Mouse (Mus musculus) stomach, embryonic 14.5 days (tissue): ENCODE results near the gene Dnajb5. TPM values are rescaled to one million over a fixed set of nuclear protein-coding genes. Genes with fewer than 3 reads are reported as not detected.
A peak's percentile ranks its signal among the peaks of the same experiment; 100 is the strongest.

Experiments
- ATAC-seq: fragments of 200-750 bp; cut with Nextera tagmentation; 2 replicates; pipeline ENCODE4 v1.8.0; 2017; ENCODE audit warnings: low read depth, moderate TSS enrichment; ENCODE audit not compliant: insufficient number of reproducible peaks, insufficient read depth, low FRiP score
- H3K27ac ChIP-seq: fragments of 300-500 bp; sonication (generic); 2 replicates; pipeline ENCODE4 v1.5.1; 2014; ENCODE audit warnings: mild to moderate bottlenecking, low read length, moderate library complexity, mixed read lengths
- H3K27me3 ChIP-seq: fragments of 300-500 bp; sonication (generic); 2 replicates; pipeline ENCODE4 v1.6.1; 2014; ENCODE audit warnings: low read length, control low read depth, mixed read lengths; ENCODE audit not compliant: control insufficient read depth, insufficient read depth
- H3K36me3 ChIP-seq: fragments of 300-500 bp; sonication (generic); 2 replicates; pipeline ENCODE4 v1.6.1; 2014; ENCODE audit warnings: mild to moderate bottlenecking, control low read depth, low read length, moderate library complexity, mixed read lengths; ENCODE audit not compliant: control insufficient read depth, insufficient read depth
- H3K4me1 ChIP-seq: fragments of 300-500 bp; sonication (generic); 2 replicates; pipeline ENCODE4 v1.6.1; 2014; ENCODE audit warnings: low read length, control low read depth, mixed read lengths; ENCODE audit not compliant: control insufficient read depth, insufficient read depth
- H3K4me2 ChIP-seq: fragments of 300-500 bp; sonication (generic); replicated peaks from 2 replicates; pipeline ENCODE4 v1.6.1; 2014; ENCODE audit warnings: low read depth, low read length, control low read depth
- H3K4me3 ChIP-seq: fragments of 300-500 bp; sonication (generic); 2 replicates; pipeline ENCODE4 v1.5.1; 2014; ENCODE audit warnings: low read depth, low read length, control low read depth
- H3K9ac ChIP-seq: fragments of 300-500 bp; sonication (generic); replicated peaks from 2 replicates; pipeline ENCODE4 v1.6.1; 2014; ENCODE audit warnings: low read depth, mild to moderate bottlenecking, control low read depth, low read length, moderate library complexity, mixed read lengths
- H3K9me3 ChIP-seq: fragments of 300-500 bp; sonication (generic); 2 replicates; pipeline ENCODE4 v1.6.1; 2016; ENCODE audit warnings: low read depth, low read length, control low read depth; ENCODE audit not compliant: control insufficient read depth
- WGBS: fragments of 180-500 bp; shearing (Covaris S2); extraction: QIAGEN DNeasy Blood & Tissue Kit; methylation state at CpG from one replicate; pipeline ENCODE4 v1.1.7; 2014; 5-methylcytosine and 5-hydroxymethylcytosine counted together
- polyA plus RNA-seq: library from polyadenylated mRNA; unstranded; fragments of >200 nt; fragmentation: Nextera tagmentation; extraction: Ambion mirVana; gene quantifications from 2 replicates; pipeline ENCODE4 v1.2.1, GENCODE M21; 2014

Dnajb5 gene
- polyA plus RNA-seq, 1 experiment from 2014 or later, result 10.0 TPM

DNA sequence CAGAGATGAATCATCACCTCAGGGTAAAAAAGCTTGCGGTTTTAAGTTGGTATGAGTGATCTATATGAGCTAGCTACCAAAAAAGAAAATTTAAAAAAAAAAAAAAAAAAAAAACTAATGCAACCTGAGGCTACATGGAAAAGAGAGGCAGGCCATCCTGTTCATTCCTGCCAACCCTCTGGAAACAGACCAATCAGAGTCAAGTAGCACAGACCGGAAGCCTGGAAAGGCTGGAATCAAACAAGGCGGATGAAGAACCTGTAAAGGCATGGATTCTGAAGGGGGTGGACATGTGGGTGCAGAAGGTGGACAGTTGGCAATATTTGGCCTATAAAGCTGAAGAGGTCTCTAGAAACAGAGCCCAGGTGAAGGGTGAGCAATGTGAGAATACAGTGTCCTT is 4.2 kb upstream of the Dnajb5 start:
- 87% methylated on average over 3 of the region's 3 CpGs for WGBS
- ATAC-seq, result no peak
- H3K9ac ChIP-seq, result no peak overlapping the region
- H3K27ac ChIP-seq, result no peak overlapping the region
- H3K27me3 ChIP-seq, result 0 out of 2 replicates have a peak, but pooled peaks cover 4% of the 10 kb centered on the region
- no peaks in the 10 kb centered on the region for H3K9me3 ChIP-seq
- no peak overlapping the region for H3K4me2 ChIP-seq
- peaks cover 6% of the 10 kb centered on the region; the same call in 1 of the 2 replicates for H3K4me1 ChIP-seq
- H3K4me3 ChIP-seq, result no peak overlapping the region
- no peaks in the 10 kb centered on the region for H3K36me3 ChIP-seq

DNA sequence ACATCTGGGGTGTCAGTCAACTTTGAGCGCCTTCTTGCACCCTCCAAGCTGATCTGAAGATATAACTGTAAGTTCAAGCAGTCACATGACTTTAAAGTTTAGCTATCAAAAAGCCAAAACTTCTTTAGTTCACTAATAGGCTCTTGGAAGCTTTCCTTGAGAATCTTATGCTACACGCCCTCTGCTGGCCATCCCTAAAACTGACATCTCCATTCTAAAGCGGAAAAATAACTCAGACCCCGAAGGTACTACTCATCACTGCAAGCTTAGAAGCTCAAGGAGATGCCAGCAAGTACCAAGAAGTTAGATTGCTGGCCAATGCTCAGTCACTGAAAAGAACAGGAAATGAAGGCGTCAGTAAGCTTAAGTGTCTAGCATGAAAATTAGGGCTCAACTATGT is 3.7 kb upstream of the Dnajb5 start:
- Histone ChIP-seq H3K27ac (no peak overlapping the region), H3K4me2 (no peak overlapping the region), H3K4me3 (no peak overlapping the region), H3K27me3 (0 out of 2 replicates have a peak, but pooled peaks cover 4% of the 10 kb centered on the region), H3K36me3 (no peaks in the 10 kb centered on the region), H3K4me1 (peaks cover 11% of the 10 kb centered on the region; the same call in 1 of the 2 replicates), H3K9ac (no peak overlapping the region), H3K9me3 (no peaks in the 10 kb centered on the region)
- no peak for ATAC-seq
- 7% methylated on average over 5 of the region's 5 CpGs for WGBS

DNA sequence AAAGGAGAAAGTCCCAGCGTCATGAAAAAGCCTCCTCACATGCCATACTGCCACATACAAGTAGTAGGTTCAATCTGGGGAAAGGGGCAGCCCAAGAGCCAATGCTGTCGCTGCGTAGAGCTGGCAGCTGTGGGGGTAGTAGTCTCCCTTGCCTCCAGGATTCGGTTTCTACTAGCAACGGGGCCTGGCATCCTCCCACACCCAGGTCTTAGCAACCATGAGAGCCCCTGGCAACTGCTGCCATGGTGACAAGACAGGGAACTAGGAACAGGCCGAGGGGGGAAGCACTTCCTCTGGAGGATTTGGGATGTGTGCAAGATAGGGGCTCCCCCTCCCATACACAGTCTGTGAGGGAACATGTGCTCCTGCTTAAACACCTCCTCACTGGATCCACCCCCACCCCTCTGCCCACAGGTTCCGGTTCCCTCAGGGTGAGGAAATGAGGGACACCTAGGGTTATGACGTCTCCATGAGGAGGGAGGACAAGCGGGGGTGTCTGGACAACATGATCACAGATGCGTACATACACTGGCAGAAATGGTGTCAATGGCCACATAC is 2.8 kb upstream of the Dnajb5 start:
- 57% methylated on average over 10 of the region's 10 CpGs for WGBS
- no peak overlapping the region for H3K27ac ChIP-seq
- ATAC-seq, result no peak

DNA sequence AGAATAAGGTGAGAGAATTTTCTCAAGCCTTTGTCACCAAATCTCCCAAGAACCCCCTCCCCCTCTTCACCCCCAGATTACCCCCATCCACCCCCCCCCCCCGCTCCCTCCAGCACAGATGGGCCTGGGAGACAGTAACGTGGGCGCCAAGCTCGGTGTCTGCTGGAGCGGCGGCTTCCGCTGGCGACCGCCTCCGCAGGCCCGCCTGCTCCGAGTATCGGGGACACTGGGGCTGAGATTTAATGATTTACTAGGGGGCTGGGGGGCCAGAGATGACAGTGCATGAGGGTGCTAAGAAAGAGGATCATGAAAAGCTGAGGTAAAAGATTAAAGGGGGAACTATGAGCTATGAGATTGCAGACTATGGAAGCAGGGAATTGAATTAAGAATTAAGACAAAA is 1.1 kb upstream of the Dnajb5 start:
- Histone ChIP-seq H3K4me3 (no peak overlapping the region), H3K4me1 (peaks cover 14% of the 10 kb centered on the region; the same call in 1 of the 2 replicates), H3K36me3 (no peaks in the 10 kb centered on the region), H3K27ac (no peak overlapping the region), H3K9me3 (no peaks in the 10 kb centered on the region), H3K4me2 (no peak overlapping the region), H3K9ac (no peak overlapping the region), H3K27me3 (0 out of 2 replicates have a peak, but pooled peaks cover 4% of the 10 kb centered on the region)
- no peak for ATAC-seq
- 35% methylated on average over 13 of the region's 13 CpGs for WGBS

More for the DNA sequence above, 2.8 kb upstream of the Dnajb5 start:
- Histone ChIP-seq H3K9me3 (no peaks in the 10 kb centered on the region), H3K4me2 (no peak overlapping the region), H3K4me1 (peaks cover 12% of the 10 kb centered on the region; the same call in 1 of the 2 replicates), H3K9ac (no peak overlapping the region), H3K36me3 (no peaks in the 10 kb centered on the region), H3K27me3 (0 out of 2 replicates have a peak, but pooled peaks cover 4% of the 10 kb centered on the region), H3K4me3 (no peak overlapping the region)

DNA sequence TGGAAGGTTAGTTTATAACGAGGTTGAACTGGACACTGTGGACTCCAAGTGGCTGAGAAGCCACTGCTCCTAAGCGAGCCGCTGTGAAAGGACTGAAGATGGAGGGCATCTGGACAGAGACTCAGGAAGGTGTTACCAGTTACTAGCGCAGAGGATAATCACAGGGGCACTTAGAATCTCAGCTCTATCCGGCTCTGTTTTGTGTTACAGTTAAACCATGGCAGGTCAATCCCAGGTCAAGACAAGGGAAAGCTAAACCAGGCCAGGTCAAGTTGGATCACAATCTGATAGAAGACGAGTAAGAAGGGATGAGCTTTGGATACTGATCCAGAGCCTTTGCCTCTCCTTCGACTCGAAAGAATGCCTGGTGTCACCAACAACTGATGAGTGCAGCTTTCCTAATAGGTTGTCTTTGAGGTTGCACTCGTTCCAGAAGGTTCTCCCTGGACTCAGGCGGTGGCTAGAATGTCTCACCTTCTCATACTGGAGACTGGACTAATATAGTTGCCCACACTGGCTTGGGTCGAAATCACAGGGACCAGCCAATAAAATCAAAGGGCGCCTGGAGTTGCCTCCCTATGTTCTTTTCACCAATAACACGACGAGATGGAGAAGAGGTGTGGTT is 451 bp upstream of the Dnajb5 start:
- 0 out of 2 replicates have a peak, but pooled peaks cover 4% of the 10 kb centered on the region for H3K27me3 ChIP-seq
- H3K4me3 ChIP-seq, result peak overlapping the region; percentile 82
- ATAC-seq, result no peak
- H3K4me2 ChIP-seq, result peak overlapping the region; percentile 74
- H3K27ac ChIP-seq, result no peak overlapping the region
- H3K4me1 ChIP-seq, result peaks cover 14% of the 10 kb centered on the region; the same call in 1 of the 2 replicates
- H3K9ac ChIP-seq, result no peak overlapping the region
- no peaks in the 10 kb centered on the region for H3K36me3 ChIP-seq
- 11% methylated on average over 14 of the region's 14 CpGs for WGBS
- H3K9me3 ChIP-seq, result no peaks in the 10 kb centered on the region

DNA sequence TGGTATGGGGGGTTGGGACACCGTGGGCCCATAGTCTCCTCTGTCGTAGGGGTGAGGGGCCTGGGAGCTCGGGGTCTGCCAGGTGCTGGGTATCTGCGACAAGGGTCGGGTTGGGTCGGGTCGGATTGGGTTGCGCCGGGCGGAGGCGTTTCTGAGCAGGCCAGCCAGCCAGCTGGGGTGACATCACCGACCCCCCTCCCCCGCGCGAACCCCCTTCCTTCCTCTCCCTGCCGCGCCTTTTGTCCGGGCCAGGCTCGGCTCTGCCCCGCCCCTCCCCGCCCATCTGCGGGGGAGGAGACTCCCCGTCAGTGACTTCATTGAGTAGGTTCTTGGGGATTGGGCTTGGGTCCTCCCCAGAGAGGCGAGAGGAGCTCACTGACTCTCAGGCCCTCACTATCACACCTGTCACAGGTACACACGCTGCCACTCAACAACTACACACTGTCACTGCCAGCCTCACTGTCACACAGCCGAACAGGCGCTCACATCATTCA is 498 bp downstream of the Dnajb5 start:
- Histone ChIP-seq H3K9me3 (no peaks in the 10 kb centered on the region), H3K27me3 (0 out of 2 replicates have a peak, but pooled peaks cover 4% of the 10 kb centered on the region), H3K4me3 (peak overlapping the region; percentile 82), H3K9ac (peak overlapping the region; percentile 70), H3K36me3 (0 out of 2 replicates have a peak, but pooled peaks cover 3% of the 10 kb centered on the region), H3K27ac (peak overlapping the region; percentile 85), H3K4me1 (peaks cover 17% of the 10 kb centered on the region; the same call in 1 of the 2 replicates), H3K4me2 (peak overlapping the region; percentile 74)
- 2% methylated on average over 9 of the region's 27 CpGs for WGBS
- peak; percentile 64 for ATAC-seq

DNA sequence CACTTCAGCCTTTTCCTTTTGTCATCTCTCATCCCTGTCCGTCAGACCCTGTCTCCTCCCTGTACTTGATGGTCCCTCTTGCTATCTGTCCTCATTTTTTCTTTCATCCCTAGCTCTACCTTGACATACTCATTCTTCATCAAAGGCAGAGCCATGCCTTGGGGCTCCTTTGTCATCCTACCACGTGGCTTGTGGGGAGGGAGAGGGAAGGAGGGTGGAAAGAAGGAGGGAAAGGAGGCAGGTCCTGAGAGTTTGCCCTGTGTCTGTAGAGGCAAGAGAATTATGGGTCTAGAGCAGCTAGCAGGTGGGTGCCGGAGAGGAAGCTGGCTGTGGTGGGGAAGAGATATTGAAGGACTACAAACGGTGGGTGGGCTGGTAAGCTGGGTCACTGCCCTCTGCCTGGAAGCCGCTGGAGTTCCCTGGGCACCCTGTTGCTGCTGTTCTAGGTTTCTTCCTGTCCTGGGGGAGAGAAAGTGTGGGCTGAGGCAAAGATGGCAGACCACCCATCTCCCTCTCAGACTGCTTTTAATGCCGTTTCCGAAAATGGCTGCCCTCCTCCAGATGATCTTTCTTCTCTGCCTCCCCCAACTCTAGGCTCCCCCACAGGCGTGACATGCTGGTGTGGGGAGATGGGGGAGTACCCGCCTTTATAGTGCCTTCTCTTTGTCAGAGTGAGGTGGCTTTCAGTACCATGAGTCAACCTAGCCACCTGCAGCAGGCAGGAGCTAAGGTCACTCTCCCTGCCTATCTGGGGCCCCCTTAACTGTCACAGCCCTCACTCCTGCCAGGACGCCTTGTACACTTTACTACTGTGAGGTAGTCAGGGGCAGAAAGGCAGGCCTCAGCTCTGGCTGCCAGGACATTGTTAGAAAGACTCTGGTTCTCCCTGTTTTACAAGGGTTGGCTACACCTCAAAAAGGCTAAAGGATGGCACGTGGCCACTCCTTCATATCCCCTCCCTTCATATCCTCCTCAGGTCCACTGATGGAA is 1.9 kb downstream of the Dnajb5 start:
- 57% methylated on average over 11 of the region's 11 CpGs for WGBS

DNA sequence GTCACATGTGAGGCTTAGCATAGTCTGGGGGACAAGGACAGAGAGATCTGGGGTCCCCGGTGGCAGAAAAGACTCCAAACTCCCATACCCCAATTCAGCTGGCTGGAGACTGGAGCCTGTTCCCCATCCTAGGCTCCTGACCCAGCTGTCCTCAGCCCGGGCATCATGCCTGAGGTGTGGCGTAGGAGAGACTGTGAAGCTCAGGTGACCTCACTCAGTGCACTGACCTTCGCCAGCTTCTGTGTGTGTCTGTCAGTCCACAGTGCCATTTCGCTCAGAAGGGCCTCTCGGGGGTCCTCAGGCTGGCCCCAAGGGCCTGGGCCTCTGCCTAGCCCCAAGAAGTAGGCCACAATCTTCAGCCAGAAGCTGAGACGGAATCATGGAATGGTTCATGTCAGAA is 2.9 kb downstream of the Dnajb5 start:
- 84% methylated on average over 7 of the region's 7 CpGs for WGBS

More for the DNA sequence above, 1.9 kb downstream of the Dnajb5 start:
- H3K36me3 ChIP-seq, result peaks cover 5% of the 10 kb centered on the region; the same call in 1 of the 2 replicates
- H3K4me2 ChIP-seq, result peak overlapping the region; percentile 74; the same call in 1 of the 2 replicates
- H3K27me3 ChIP-seq, result 0 out of 2 replicates have a peak, but pooled peaks cover 4% of the 10 kb centered on the region
- 0 out of 2 replicates have a peak overlapping the region, but pooled peaks have one; percentile 6 for H3K9ac ChIP-seq
- peaks cover 17% of the 10 kb centered on the region; the same call in 1 of the 2 replicates for H3K4me1 ChIP-seq
- no peaks in the 10 kb centered on the region for H3K9me3 ChIP-seq
- H3K27ac ChIP-seq, result no peak overlapping the region
- no peak for ATAC-seq
- H3K4me3 ChIP-seq, result no peak overlapping the region

More for the DNA sequence above, 2.9 kb downstream of the Dnajb5 start:
- ATAC-seq, result no peak
- Histone ChIP-seq H3K36me3 (peaks cover 14% of the 10 kb centered on the region), H3K9me3 (no peaks in the 10 kb centered on the region), H3K4me2 (no peak overlapping the region), H3K27ac (no peak overlapping the region), H3K9ac (no peak overlapping the region), H3K4me1 (peaks cover 17% of the 10 kb centered on the region; the same call in 1 of the 2 replicates), H3K4me3 (no peak overlapping the region), H3K27me3 (0 out of 2 replicates have a peak, but pooled peaks cover 4% of the 10 kb centered on the region)
